Mouse (Mus musculus): Measurements from ENCODE around the gene Elk1. TPM values are rescaled to one million over a fixed set of nuclear protein-coding genes. Genes with fewer than 3 reads are reported as not detected.
A peak's percentile ranks its signal among the peaks of the same experiment; 100 is the strongest.

Elk1 gene
- total and polyA plus RNA-seq, 2 experiments from 2014 or later: 7.0 to 22.8 TPM

DNA sequence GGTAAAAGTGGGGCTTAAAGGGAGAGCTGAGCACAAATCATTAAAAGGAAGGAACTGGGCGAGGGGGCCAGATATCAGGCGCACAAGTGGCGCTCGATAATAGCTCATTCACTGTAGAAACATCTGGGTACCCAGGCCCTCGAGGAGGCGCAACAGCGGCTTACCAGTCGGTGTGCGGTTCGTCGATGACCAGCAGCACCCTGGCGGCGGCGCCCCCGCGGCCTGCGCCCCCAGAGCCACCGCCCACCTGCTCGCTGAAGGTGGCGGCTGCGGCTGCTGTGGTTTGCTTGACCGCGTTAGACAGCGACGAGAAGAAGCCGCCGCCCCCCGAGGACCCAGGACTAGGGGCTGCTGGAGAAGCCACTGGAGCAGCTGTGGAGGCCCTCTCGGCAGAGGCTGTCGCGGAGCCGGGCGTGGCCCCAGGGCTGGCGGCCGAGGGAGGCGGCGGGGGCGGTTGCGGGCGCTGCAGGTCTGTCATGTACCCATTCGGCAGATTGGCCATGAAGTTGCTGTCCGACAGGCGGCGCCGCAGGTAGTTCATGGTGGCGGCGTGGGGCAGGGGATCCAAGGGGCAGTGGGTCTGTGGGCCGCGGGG is 30.1 kb downstream of the Elk1 start:
- no peak for TF ChIP-seq CTCF (IDR thresholded peaks at IDR 0.05; ENCODE audit: low read depth)
- no peak for TF ChIP-seq EP300 (IDR thresholded peaks at IDR 0.05; ENCODE audit: low read depth)
- no peaks in the 10 kb centered on the region for H3K4me1 ChIP-seq (ENCODE audit: control insufficient read depth, insufficient read depth)
- no peak overlapping the region for H3K9ac ChIP-seq (replicated peaks; ENCODE audit: low read depth, low read length)
- no peaks in the 10 kb centered on the region for H3K9me3 ChIP-seq (replicated peaks; ENCODE audit: control insufficient read depth, low read length)
- no peaks in the 10 kb centered on the region for H3K36me3 ChIP-seq (replicated peaks; ENCODE audit: control insufficient read depth, insufficient read depth, low read length)
- H3K4me3 ChIP-seq (ENCODE audit: low read depth, low read length): peak overlapping the region; percentile 36
- ATAC-seq (ENCODE audit: insufficient read depth, low read depth): peak; percentile 6; the same call in 1 of the 2 replicates
- no peak for DNase-seq (ENCODE audit: low spot score)
- peak overlapping the region; percentile 64 for H3K4me2 ChIP-seq (ENCODE audit: low read depth, low read length)
- 22% methylated on average over 36 of the region's 49 CpGs for WGBS
- no peak overlapping the region for H3K27ac ChIP-seq (ENCODE audit: low read depth)
- peaks cover 18% of the 10 kb centered on the region; the same call in 1 of the 2 replicates for H3K27me3 ChIP-seq (ENCODE audit: control insufficient read depth, insufficient read depth, low read length)

DNA sequence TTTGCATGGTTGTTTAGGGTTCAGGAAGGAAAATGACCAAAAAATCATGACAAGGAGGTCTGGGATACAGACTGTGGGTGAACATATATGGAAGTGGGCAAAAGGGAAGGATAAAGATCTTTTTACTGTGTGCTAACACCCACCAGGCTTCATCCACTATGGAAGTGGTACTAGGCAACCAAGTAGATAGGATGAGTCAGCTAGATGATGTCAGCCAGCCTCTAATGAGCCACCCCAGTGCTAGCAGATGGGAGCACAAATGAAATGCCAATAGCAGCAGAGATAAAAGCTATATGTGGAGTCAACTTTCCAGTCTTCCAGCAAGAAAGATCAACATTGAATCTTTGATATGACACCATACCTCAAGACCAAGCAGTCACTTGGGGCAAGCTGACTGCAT is 35.3 kb downstream of the Elk1 start:
- no peak overlapping the region for H3K9ac ChIP-seq (replicated peaks; ENCODE audit: low read depth, low read length)
- H3K4me3 ChIP-seq (ENCODE audit: low read depth, low read length): no peak overlapping the region
- 0 out of 2 replicates have a peak, but pooled peaks cover 6% of the 10 kb centered on the region for H3K27me3 ChIP-seq (ENCODE audit: control insufficient read depth, insufficient read depth, low read length)
- TF ChIP-seq CTCF (IDR thresholded peaks at IDR 0.05; ENCODE audit: low read depth) (no peak), EP300 (IDR thresholded peaks at IDR 0.05; ENCODE audit: low read depth) (no peak)
- H3K36me3 ChIP-seq (replicated peaks; ENCODE audit: control insufficient read depth, insufficient read depth, low read length): no peaks in the 10 kb centered on the region
- H3K4me2 ChIP-seq (ENCODE audit: low read depth, low read length): no peak overlapping the region
- H3K27ac ChIP-seq (ENCODE audit: low read depth): no peak overlapping the region
- ATAC-seq (ENCODE audit: insufficient read depth, low read depth): no peak
- no peak for DNase-seq (ENCODE audit: low spot score)
- H3K9me3 ChIP-seq (replicated peaks; ENCODE audit: control insufficient read depth, low read length): no peaks in the 10 kb centered on the region
- H3K4me1 ChIP-seq (ENCODE audit: control insufficient read depth, insufficient read depth): no peaks in the 10 kb centered on the region

DNA sequence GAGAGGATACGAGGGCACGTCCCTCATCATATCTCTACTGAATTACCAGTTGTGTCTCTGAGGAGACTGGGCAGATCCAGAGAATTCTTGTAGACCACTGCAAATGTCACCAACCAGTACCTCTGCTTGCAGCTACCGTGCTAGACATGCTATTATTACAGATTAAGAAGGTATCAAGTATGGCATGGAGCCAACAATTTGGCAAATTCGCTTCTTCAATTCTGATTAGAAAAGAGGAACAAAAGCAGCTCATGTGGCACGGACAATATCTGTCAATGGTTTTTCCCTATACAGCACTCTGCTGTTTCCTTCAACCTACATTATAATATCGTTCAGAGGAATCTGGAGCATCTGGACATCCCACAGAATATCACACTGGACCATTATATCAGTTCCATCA is 36.7 kb downstream of the Elk1 start:
- Histone ChIP-seq H3K27me3 (ENCODE audit: control insufficient read depth, insufficient read depth, low read length) (no peaks in the 10 kb centered on the region), H3K4me1 (ENCODE audit: control insufficient read depth, insufficient read depth) (no peaks in the 10 kb centered on the region), H3K4me2 (ENCODE audit: low read depth, low read length) (no peak overlapping the region), H3K27ac (ENCODE audit: low read depth) (no peak overlapping the region), H3K9ac (replicated peaks; ENCODE audit: low read depth, low read length) (no peak overlapping the region), H3K9me3 (replicated peaks; ENCODE audit: control insufficient read depth, low read length) (no peaks in the 10 kb centered on the region), H3K4me3 (ENCODE audit: low read depth, low read length) (no peak overlapping the region), H3K36me3 (replicated peaks; ENCODE audit: control insufficient read depth, insufficient read depth, low read length) (no peaks in the 10 kb centered on the region)
- 67% methylated on average over 6 of the region's 6 CpGs for WGBS
- ATAC-seq (ENCODE audit: insufficient read depth, low read depth) (no peak), DNase-seq (ENCODE audit: low spot score) (no peak)
- no peak for TF ChIP-seq CTCF (IDR thresholded peaks at IDR 0.05; ENCODE audit: low read depth)
- no peak for TF ChIP-seq EP300 (IDR thresholded peaks at IDR 0.05; ENCODE audit: low read depth)

DNA sequence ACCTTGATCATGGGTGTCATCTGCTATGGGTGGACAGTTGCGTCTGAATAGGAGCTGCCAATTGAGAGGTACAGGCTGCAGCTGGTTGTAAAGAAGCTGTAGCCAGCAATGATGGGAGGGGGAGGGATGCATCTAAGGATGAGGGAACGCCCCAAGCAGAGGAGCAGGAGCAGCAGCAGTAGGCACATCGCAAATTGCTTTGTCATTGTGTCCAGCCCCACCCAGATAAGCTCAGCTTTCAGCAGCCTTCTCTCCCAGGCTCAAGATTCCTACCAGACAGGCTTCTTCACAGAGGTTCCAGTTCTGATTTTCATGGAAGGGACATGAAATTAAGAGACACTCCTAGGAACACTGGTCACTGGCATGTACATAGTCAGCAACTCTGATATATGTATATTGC is 40.3 kb downstream of the Elk1 start:
- no peak overlapping the region for H3K27ac ChIP-seq (ENCODE audit: low read depth)
- ATAC-seq (ENCODE audit: insufficient read depth, low read depth) (no peak), DNase-seq (ENCODE audit: low spot score) (no peak)
- 30% methylated on average over 3 of the region's 3 CpGs for WGBS
- no peak overlapping the region for H3K4me3 ChIP-seq (ENCODE audit: low read depth, low read length)
- H3K9me3 ChIP-seq (replicated peaks; ENCODE audit: control insufficient read depth, low read length): no peaks in the 10 kb centered on the region
- H3K36me3 ChIP-seq (replicated peaks; ENCODE audit: control insufficient read depth, insufficient read depth, low read length): no peaks in the 10 kb centered on the region
- H3K4me1 ChIP-seq (ENCODE audit: control insufficient read depth, insufficient read depth): no peaks in the 10 kb centered on the region
- no peak overlapping the region for H3K4me2 ChIP-seq (ENCODE audit: low read depth, low read length)
- H3K9ac ChIP-seq (replicated peaks; ENCODE audit: low read depth, low read length): no peak overlapping the region
- H3K27me3 ChIP-seq (ENCODE audit: control insufficient read depth, insufficient read depth, low read length): no peaks in the 10 kb centered on the region
- no peak for TF ChIP-seq CTCF (IDR thresholded peaks at IDR 0.05; ENCODE audit: low read depth)

Other genes with a start within 250 kb of the Elk1 start
- gene Usp11, start 246.7 kb downstream of the Elk1 start, total RNA-seq (2014; rRNA removed; ENCODE audit: low replicate concordance): 20.8 and 28.8 TPM in 2 replicates
- 10.2 and 11.4 TPM in 2 replicates for gene Usp11, start 246.7 kb downstream of the Elk1 start, polyA plus RNA-seq (2015; fragmentation: Nextera tagmentation; extraction: Ambion mirVana)
- 147 and 163 TPM in 2 replicates for gene Araf, start 152.8 kb downstream of the Elk1 start, total RNA-seq (2014; rRNA removed; ENCODE audit: low replicate concordance)
- gene Araf, start 152.8 kb downstream of the Elk1 start, polyA plus RNA-seq (2015; fragmentation: Nextera tagmentation; extraction: Ambion mirVana): 88.7 and 89.5 TPM in 2 replicates
- gene Timp1, start 80.4 kb downstream of the Elk1 start, total RNA-seq (2014; rRNA removed; ENCODE audit: low replicate concordance): 25.3 and 36.8 TPM in 2 replicates
- 29.9 and 30.8 TPM in 2 replicates for gene Timp1, start 80.4 kb downstream of the Elk1 start, polyA plus RNA-seq (2015; fragmentation: Nextera tagmentation; extraction: Ambion mirVana)
- gene Syn1, start 29.6 kb downstream of the Elk1 start, total RNA-seq (2014; rRNA removed; ENCODE audit: low replicate concordance): 0.50 TPM in 1 of 2 replicates, not detected in the other
- gene Syn1, start 29.6 kb downstream of the Elk1 start, polyA plus RNA-seq (2015; fragmentation: Nextera tagmentation; extraction: Ambion mirVana): 0.16 TPM in 1 of 2 replicates, not detected in the other
- 7.2 and 8.4 TPM in 2 replicates for gene Cfp, start 19.1 kb downstream of the Elk1 start, total RNA-seq (2014; rRNA removed; ENCODE audit: low replicate concordance)
- gene Cfp, start 19.1 kb downstream of the Elk1 start, polyA plus RNA-seq (2015; fragmentation: Nextera tagmentation; extraction: Ambion mirVana): 3.2 and 3.7 TPM in 2 replicates
- 35.1 and 71.3 TPM in 2 replicates for gene Uxt, start 11.4 kb upstream of the Elk1 start, total RNA-seq (2014; rRNA removed; ENCODE audit: low replicate concordance)
- 78.7 and 78.9 TPM in 2 replicates for gene Uxt, start 11.4 kb upstream of the Elk1 start, polyA plus RNA-seq (2015; fragmentation: Nextera tagmentation; extraction: Ambion mirVana)
- 2.4 and 5.4 TPM in 2 replicates for gene Zfp182, start 111.7 kb upstream of the Elk1 start, total RNA-seq (2014; rRNA removed; ENCODE audit: low replicate concordance)
- gene Zfp182, start 111.7 kb upstream of the Elk1 start, polyA plus RNA-seq (2015; fragmentation: Nextera tagmentation; extraction: Ambion mirVana): 2.2 and 2.7 TPM in 2 replicates
- not detected in 2 replicates for gene Spaca5, start 117.8 kb upstream of the Elk1 start, total RNA-seq (2014; rRNA removed; ENCODE audit: low replicate concordance)
- gene Spaca5, start 117.8 kb upstream of the Elk1 start, polyA plus RNA-seq (2015; fragmentation: Nextera tagmentation; extraction: Ambion mirVana): not detected in 2 replicates
- 0.35 TPM in 1 of 2 replicates, not detected in the other for gene Zfp300, start 138.9 kb upstream of the Elk1 start, total RNA-seq (2014; rRNA removed; ENCODE audit: low replicate concordance)
- gene Zfp300, start 138.9 kb upstream of the Elk1 start, polyA plus RNA-seq (2015; fragmentation: Nextera tagmentation; extraction: Ambion mirVana): 0.22 and 0.51 TPM in 2 replicates
- not detected in 2 replicates for gene Ssxa1, start 165.2 kb upstream of the Elk1 start, total RNA-seq (2014; rRNA removed; ENCODE audit: low replicate concordance)
- not detected in 2 replicates for gene Ssxa1, start 165.2 kb upstream of the Elk1 start, polyA plus RNA-seq (2015; fragmentation: Nextera tagmentation; extraction: Ambion mirVana)
- gene Gm21876, start 225.0 kb upstream of the Elk1 start, total RNA-seq (2014; rRNA removed; ENCODE audit: low replicate concordance): not detected in 2 replicates
- not detected in 2 replicates for gene Gm21876, start 225.0 kb upstream of the Elk1 start, polyA plus RNA-seq (2015; fragmentation: Nextera tagmentation; extraction: Ambion mirVana)

All from heart, postnatal 0 days (tissue).